Mouse (Mus musculus) skeletal muscle tissue, postnatal 0 days (tissue): ENCODE measurements around the gene Gm11492. TPM values are rescaled to one million over a fixed set of nuclear protein-coding genes. Genes with fewer than 3 reads are reported as not detected.

Experiments used
- polyA plus RNA-seq: library from polyadenylated mRNA; unstranded; fragments of >200 nt; fragmentation: Nextera tagmentation; extraction: Ambion mirVana; gene quantifications from 2 replicates; pipeline ENCODE4 v1.2.1, GENCODE M21; 2015

The Gm11492 gene
- not detected in 2 replicates for polyA plus RNA-seq

DNA sequence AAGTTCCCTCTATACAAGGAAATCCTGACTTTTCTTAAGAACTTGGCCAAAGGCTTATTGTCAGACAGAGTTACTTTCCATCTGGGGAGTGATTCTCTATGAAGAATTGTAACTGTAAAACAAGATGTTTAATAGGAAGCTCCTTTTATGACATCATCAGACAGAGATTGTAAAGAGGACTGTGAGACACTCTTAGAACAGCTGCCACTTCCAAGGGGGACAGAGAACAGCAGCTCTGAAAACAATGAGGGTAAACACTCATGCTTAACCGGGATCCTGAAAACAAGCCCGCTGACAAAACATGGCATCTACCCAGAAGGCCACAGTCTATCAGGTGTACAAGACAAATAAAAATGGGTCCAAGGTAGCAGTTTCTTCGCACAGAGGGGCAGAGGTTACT is at the start of gene Gm11492:
TSS of gene Gm11492 (plus strand) at position 153 of the 400 bp plus-strand sequence.

DNA sequence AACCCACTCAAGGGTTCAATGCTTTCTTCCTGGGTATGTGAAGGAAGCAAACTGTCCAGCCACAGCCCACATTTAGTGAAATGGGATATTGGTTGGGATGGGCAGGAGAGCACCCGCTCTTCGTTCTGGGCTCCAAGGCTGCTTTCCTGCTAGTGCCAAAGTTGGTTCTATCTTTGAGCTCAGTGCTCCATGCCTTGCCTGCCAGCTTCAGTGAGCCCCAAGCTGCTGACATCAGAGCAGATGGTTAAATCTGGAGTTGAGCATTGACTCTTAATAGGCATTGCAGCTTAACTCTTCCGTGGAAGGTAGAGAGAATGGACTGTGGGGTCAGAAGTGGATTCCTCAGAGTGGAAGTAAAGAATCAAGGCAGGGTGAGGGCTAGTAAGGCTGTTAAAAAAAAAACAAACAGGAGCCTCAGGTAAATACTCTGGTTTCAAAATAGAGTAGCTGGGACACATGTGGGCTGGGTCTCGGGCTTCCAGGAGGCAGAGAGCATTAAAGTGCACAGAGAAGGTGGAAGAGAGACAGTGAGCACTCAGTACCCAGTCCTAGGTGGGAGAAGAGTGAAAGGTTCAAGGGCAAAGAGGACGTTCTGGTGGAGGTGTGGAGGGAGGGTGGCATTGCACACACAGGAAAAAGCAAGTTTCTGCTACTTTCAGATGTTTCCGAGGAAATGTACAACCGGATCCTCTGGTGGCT is 2.0 kb downstream of the Gm11492 start, which contains the start of gene Sept4:
TSS of gene Sept4 (plus strand) at position 649 of the 699 bp plus-strand sequence.

DNA sequence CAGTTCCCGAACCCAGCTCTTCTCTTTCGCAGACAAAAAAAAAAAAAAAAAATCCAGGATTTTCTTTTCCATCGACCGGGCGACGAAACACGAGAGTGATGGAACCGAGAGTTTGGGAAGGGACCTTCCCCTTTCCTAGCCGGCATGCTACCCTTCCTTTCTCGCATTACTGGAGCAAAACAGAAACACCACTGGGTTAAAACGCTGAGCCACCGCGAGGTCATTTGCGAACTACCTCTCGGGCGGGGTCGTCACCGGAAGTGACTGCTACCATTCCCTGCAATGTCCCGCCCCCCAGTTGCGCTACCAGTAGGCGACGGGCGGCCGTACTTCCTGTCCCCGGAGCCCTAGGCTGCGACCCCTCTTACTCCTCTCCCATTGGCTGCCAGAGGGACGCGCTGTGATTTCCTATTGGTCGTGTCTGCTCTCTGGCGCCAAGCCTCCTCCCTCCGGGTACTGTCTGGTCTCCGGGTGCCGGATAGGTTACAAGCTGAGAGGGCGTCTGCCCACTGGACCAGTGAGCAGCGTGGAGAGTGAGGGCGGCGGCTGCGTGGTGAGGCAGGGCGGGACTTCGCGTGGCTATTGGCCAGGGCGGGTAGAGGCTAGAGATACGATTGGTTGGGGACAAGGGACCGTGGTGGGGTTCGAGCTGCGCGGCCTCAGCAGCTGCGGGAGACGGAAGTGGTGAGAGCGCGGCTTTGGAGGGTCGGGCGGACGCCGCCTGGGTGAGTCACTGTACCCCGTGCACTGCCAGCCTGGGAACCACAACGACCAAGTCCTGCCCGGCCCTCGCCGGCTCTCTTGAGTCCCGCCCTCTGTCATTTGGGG is 25.3 kb downstream of the Gm11492 start, which contains the start of gene Mtmr4:
TSS of gene Mtmr4 (plus strand) at position 637 of the 828 bp plus-strand sequence.

DNA sequence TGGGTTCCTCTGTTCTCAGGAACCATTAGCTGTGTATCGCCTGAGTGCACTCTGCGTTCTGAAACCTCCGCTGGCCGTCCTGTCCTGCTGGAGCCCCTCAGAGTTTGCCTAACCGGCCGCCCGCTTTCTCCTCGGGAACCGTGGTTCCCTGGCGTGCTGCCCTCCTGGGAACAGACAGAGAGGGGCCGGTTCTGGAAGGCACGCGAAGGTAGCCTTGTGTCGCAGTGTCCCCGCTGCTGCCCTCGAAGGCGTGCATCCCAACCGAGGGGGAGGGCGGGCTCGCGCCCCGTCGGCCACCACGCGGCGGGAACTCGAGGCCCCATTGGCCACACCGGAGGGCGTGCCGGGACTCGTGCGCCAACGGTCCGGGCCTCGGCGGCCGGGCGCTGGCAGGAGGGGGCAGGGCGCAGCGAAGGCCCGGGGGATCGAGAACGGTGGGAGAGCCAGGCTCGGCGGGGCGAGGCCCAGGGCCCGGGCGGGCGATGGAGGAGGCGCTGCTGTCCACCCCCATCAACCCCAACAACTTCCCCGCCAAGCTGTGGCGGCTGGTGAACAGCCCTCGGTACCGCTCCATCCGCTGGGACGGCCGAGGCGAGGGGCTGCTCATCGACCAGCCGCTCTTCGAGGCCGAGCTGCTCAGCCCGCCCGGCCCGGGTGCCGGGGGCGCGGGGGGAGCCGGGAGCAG is 50.5 kb downstream of the Gm11492 start, which contains the start of gene Hsf5:
TSS of gene Hsf5 (plus strand) at position 375 of the 685 bp plus-strand sequence.

Other genes with a start within 250 kb of the Gm11492 start
- gene Ppm1e, start 207.6 kb upstream of the Gm11492 start, polyA plus RNA-seq: 0.58 TPM in 2 replicates
- 2.2 and 2.5 TPM in 2 replicates for gene Rad51c, start 161.7 kb upstream of the Gm11492 start, polyA plus RNA-seq
- 2.3 and 2.9 TPM in 2 replicates for gene Tex14, start 161.6 kb upstream of the Gm11492 start, polyA plus RNA-seq
- 98.0 and 104 TPM in 2 replicates for gene Sept4, start 2.2 kb downstream of the Gm11492 start, polyA plus RNA-seq
- gene Mtmr4, start 25.5 kb downstream of the Gm11492 start, polyA plus RNA-seq: 4.2 and 5.5 TPM in 2 replicates
- 0.06 TPM in 1 of 2 replicates, not detected in the other for gene Hsf5, start 50.5 kb downstream of the Gm11492 start, polyA plus RNA-seq
- 0.22 and 0.78 TPM in 2 replicates for gene Rnf43, start 96.1 kb downstream of the Gm11492 start, polyA plus RNA-seq
- gene Supt4a, start 170.9 kb downstream of the Gm11492 start, polyA plus RNA-seq: 95.1 and 107 TPM in 2 replicates
- 0.19 TPM in 2 replicates for gene Tspoap1, start 193.9 kb downstream of the Gm11492 start, polyA plus RNA-seq
- gene Mpo, start 226.9 kb downstream of the Gm11492 start, polyA plus RNA-seq: 0.12 and 0.21 TPM in 2 replicates